Mouse (Mus musculus) layer of hippocampus, postnatal 14 days (tissue): Measurements from ENCODE around the gene Cryba2. TPM values are rescaled to one million over a fixed set of nuclear protein-coding genes. Genes with fewer than 3 reads are reported as not detected.
A peak's percentile ranks its signal among the peaks of the same experiment; 100 is the strongest.

Experiments used
- DNase-seq, 2 experiments: peaks; one replicate each; pipeline ENCODE4 v3.0.0; 2021 to 2022; ENCODE audit warnings: low spot score in 2 of 2, mixed read lengths in 1 of 2
- microRNA-seq, 2 experiments: library from miRNA; unstranded; fragments of <30 nt; microRNA quantifications; one replicate each; pipeline ENCODE4 v1.2.0; 2021
- total RNA-seq, 2 experiments: library from RNA; stranded (reverse); gene quantifications; 2 replicates each; pipeline ENCODE4 v1.2.3; 2021

The Cryba2 gene
- total RNA-seq, 2 experiments from 2014 or later = 0.91 TPM; not detected in 1

DNA sequence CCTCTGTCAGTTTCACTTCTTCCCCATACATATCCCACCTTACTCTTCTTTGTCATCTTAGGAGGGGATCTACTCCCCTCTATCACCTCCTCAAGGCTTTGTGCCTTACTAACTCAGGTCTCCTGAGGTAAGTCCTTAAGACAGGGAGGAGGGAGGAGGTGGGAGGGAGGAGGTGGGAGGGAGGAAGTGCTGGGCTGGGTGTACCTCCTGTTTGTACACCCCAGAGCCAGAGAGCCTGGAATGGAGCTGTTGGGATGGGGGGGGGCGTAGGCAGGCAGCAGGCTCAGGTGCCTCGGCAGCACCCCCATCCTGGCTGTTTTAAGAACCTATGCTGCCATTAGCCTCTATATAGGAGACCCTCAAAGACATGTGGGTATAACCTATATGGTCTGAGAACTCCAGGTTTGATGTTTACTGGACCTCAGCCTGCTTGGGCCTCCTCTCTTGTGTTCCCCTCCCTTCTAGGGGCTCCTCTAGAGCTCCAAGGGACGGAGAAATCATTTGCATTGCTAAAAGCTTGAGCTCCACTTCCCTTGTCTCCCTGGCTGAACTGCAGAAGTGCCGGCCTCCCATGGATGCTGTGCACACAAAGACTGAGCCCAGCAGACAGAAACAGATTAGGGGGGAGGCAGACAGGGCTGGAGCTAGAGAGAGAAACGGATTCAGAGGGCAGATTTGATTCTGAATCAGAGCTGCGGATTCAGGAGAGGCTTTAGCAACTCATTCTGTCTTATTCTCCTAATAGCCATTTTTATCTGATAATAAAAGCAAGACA is 41.8 kb downstream of the Cryba2 start:
- peak in 1 of 2 experiments; percentile 20 for DNase-seq

- peak in 1 of 2 experiments; percentile 28 for DNase-seq
These were observed 42.7 kb downstream of the Cryba2 start for GRCm38 (mm10) chr1:74850251-74850650.

- no peak for DNase-seq
These were observed 44.0 kb downstream of the Cryba2 start for GRCm38 (mm10) chr1:74848946-74849345.

DNA sequence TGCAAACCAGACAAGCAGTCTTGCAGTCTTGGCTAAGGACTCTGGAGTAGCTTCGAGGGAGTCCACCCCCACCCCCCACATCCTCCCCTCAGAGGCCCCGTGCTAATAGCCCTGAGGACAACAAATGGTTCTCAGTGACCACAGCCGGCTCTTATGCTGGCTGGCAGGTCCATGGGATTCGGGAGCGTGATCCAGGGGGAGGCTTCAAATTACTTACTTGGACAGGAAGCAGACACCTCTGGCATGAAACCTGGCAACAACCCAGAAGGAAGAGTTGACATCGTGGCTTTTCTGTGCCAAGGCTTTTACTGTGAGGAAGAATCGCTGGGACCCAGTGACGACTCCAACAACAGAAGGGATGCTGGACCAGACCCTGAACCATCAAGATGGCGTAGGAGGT is 46.6 kb downstream of the Cryba2 start:
- no peak for DNase-seq

DNA sequence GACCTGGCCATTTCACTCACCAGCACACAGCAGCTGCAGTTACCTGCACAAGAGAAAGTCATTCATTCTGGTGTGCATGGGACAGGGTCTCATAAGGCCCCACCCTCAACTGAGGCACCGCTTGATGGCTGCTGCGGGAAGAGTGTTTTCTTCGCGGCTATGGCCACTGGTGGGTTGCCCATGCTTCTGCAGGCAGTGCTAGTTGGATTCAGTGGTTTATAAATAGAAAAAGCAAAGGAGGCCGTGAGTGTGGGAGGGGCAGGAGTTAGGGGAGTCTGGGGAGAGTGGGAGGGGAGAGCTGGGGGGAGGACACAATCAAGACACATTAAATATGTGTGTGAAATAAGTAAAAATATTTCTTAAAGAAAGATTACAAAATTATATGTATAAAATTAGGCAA is 49.9 kb downstream of the Cryba2 start:
- no peak for DNase-seq

Small RNAs within 50 kb of the gene (microRNA-seq; reads per million reads assigned to microRNA genes)
- 407 to 696 reads per million in 2 experiments for gene Mir375

Other genes with a start within 250 kb of the Cryba2 start
- gene Ttll4, start 231.4 kb downstream of the Cryba2 start, total RNA-seq = 10 to 100 TPM; 23.3 to 23.8 TPM
- 1 to 10 TPM; 1.1 to 2.6 TPM for gene Cyp27a1, start 179.6 kb downstream of the Cryba2 start, total RNA-seq
- under 1 TPM; 0.14 to 0.55 TPM for gene Prkag3, start 143.9 kb downstream of the Cryba2 start, total RNA-seq
- gene Wnt6, start 121.3 kb downstream of the Cryba2 start, total RNA-seq = under 1 TPM; 0.43 to 0.58 TPM
- 1 to 10 TPM; 1.9 to 2.0 TPM for gene Wnt10a, start 101.6 kb downstream of the Cryba2 start, total RNA-seq
- gene Cdk5r2, start 38.2 kb downstream of the Cryba2 start, total RNA-seq = 100 to 1,000 TPM; 270 to 283 TPM
- gene Fev, start 7.7 kb downstream of the Cryba2 start, total RNA-seq = not detected
- gene Cfap65, start 42.5 kb upstream of the Cryba2 start, total RNA-seq = 1 to 10 TPM; 1.6 to 3.8 TPM
- under 1 TPM; 0.35 to 0.60 TPM for gene Ihh, start 58.5 kb upstream of the Cryba2 start, total RNA-seq
- 1 to 10 TPM; 2.2 to 2.7 TPM for gene Nhej1, start 232.1 kb upstream of the Cryba2 start, total RNA-seq
- under 1 TPM in 1 of 2 experiments, not detected in 1; 0.35 TPM for gene Slc23a3, start 240.7 kb upstream of the Cryba2 start, total RNA-seq
- 10 to 100 TPM; 31.1 to 31.4 TPM for gene Cnppd1, start 249.6 kb upstream of the Cryba2 start, total RNA-seq
- gene Retreg2, start 249.6 kb upstream of the Cryba2 start, total RNA-seq = 100 to 1,000 TPM; 143 to 148 TPM